20 mouse cellular contexts compared by ENCODE assay signal in genomic region chr12:82332836-82333614, GRCm38 (mm10).
DNase-seq lines count a peak whose midpoint lies in the region; ATAC-seq and TF ChIP-seq lines count a peak whose summit lies in the region.
"Had no signal": no experiment of that assay in that cellular context is flagged by ENCODE, and none has a peak within 500 bp of the region (broad histone marks: within the 10 kb centered on the region; RNA-seq: fewer than 3 reads in every experiment).

No protein-coding gene starts in this region.

- no peak overlapping the region for H3K9ac ChIP-seq in embryonic facial prominence, embryonic 14.5 days (ENCODE audit: low read depth, low read length)
- H3K9ac ChIP-seq: forebrain, postnatal 0 days; hindbrain, embryonic 14.5 days; liver, embryonic 13.5 days; lung, embryonic 14.5 days; midbrain, embryonic 12.5 days had no signal

- WGBS in embryonic facial prominence, embryonic 14.5 days, result 43% methylated on average over 12 of the region's 12 CpGs

- peak overlapping the region; percentile 61; the same call in 1 of the 2 replicates for H3K27ac ChIP-seq in layer of hippocampus, adult 2 months
- 0 out of 2 replicates have a peak overlapping the region, but pooled peaks have one; percentile 0 for H3K27ac ChIP-seq in embryonic facial prominence, embryonic 14.5 days (replicated peaks; ENCODE audit: low read depth, low read length)
- H3K27ac ChIP-seq: hindbrain, embryonic 14.5 days; liver, embryonic 13.5 days; midbrain, embryonic 12.5 days had no signal

- no peak overlapping the region for H3K4me3 ChIP-seq in layer of hippocampus, adult 2 months
- no peak overlapping the region for H3K4me3 ChIP-seq in embryonic facial prominence, embryonic 14.5 days (ENCODE audit: low read depth, low read length)
- H3K4me3 ChIP-seq: liver, embryonic 13.5 days; midbrain, embryonic 12.5 days had no signal

- DNase-seq in embryo, embryonic 11 days, result peak; percentile 49
- DNase-seq in embryo, embryonic 9.5 days (ENCODE audit: extremely low spot score), result no peak
- no peak for DNase-seq in layer of hippocampus, adult 2 months (ENCODE audit: low spot score in 2 of 2)
- no peak for DNase-seq in layer of hippocampus, postnatal 14 days (ENCODE audit: low spot score in 2 of 2)
- no peak for DNase-seq in embryonic facial prominence, embryonic 14.5 days (ENCODE audit: low spot score)
- peak; percentile 57 to 70 for DNase-seq in kidney, postnatal 25 days
- DNase-seq in B cell, adult 2 months, result no peak
- no peak for DNase-seq in cerebellum, postnatal 10 days
- DNase-seq: adrenal gland, postnatal 25 days; cerebellum, adult 9-10 months; forebrain, postnatal 0 days; gastrocnemius, postnatal 36 days; heart, postnatal 36 days; liver, embryonic 13.5 days; lung, embryonic 14.5 days; thymus, adult 18-20 months; thymus, postnatal 4 days had no signal

- 0 out of 2 replicates have a peak, but pooled peaks have one; percentile 16 for ATAC-seq in embryonic facial prominence, embryonic 14.5 days (ENCODE audit: low read depth)
- ATAC-seq: forebrain, postnatal 0 days; inflammation-experienced regulatory T-cells, adult 6 months had no signal

- no peaks in the 10 kb centered on the region for H3K9me3 ChIP-seq in embryonic facial prominence, embryonic 14.5 days (ENCODE audit: control insufficient read depth, low read length)
- H3K9me3 ChIP-seq: liver, embryonic 13.5 days; midbrain, embryonic 12.5 days had no signal

- no peaks in the 10 kb centered on the region for H3K27me3 ChIP-seq in embryonic facial prominence, embryonic 14.5 days (replicated peaks; ENCODE audit: control insufficient read depth, insufficient read depth, low read length)
- H3K27me3 ChIP-seq: liver, embryonic 13.5 days; midbrain, embryonic 12.5 days had no signal

- H3K4me1 ChIP-seq in embryonic facial prominence, embryonic 14.5 days (ENCODE audit: control insufficient read depth, insufficient read depth, low read length), result peaks cover 21% of the 10 kb centered on the region

- TF ChIP-seq CTCF in layer of hippocampus, adult 2 months (conservative IDR thresholded peaks at IDR 0.05), result no peak

- H3K4me2 ChIP-seq in embryonic facial prominence, embryonic 14.5 days (ENCODE audit: low read depth, low read length), result no peak overlapping the region
- H3K4me2 ChIP-seq: hindbrain, embryonic 14.5 days; liver, embryonic 13.5 days; lung, embryonic 14.5 days; midbrain, embryonic 12.5 days had no signal

- no peaks in the 10 kb centered on the region for H3K36me3 ChIP-seq in embryonic facial prominence, embryonic 14.5 days (ENCODE audit: control insufficient read depth, insufficient read depth, low read length)
- H3K36me3 ChIP-seq: liver, embryonic 13.5 days; midbrain, embryonic 12.5 days had no signal

Comparison
In these comparisons a context has a peak if more than half of its experiments do, and no peak if none do; other contexts are left out.
1. DNase-seq: peak in embryo, embryonic 11 days (single experiment) and kidney, postnatal 25 days (2 of 2); none in embryo, embryonic 9.5 days (single experiment), layer of hippocampus, adult 2 months (0 of 2), layer of hippocampus, postnatal 14 days (0 of 2), embryonic facial prominence, embryonic 14.5 days (single experiment), B cell, adult 2 months (0 of 2) and cerebellum, postnatal 10 days (0 of 2).